Mouse (Mus musculus): ENCODE results near the gene U2surp. TPM values are rescaled to one million over a fixed set of nuclear protein-coding genes. Genes with fewer than 3 reads are reported as not detected.
A peak's percentile ranks its signal among the peaks of the same experiment; 100 is the strongest.

U2surp gene
- total RNA-seq (2018; cell fraction: chromatin; rRNA removed), result 100 to 1,000 TPM; 126 to 272 (median 197) TPM
- total RNA-seq (2018; cell fraction: cytosol; rRNA removed), result 10 to 100 TPM; 50.8 to 72.8 (median 64.3) TPM
- total RNA-seq (2018; cell fraction: nucleus; rRNA removed), result 100 to 1,000 TPM in 17 of 26 experiments, 10 to 100 TPM in 9; 80.9 to 217 (median 113) TPM
- polyA plus RNA-seq (2018), result 39.7 to 66.3 TPM (median 45.5 TPM) in 3 replicates

DNA sequence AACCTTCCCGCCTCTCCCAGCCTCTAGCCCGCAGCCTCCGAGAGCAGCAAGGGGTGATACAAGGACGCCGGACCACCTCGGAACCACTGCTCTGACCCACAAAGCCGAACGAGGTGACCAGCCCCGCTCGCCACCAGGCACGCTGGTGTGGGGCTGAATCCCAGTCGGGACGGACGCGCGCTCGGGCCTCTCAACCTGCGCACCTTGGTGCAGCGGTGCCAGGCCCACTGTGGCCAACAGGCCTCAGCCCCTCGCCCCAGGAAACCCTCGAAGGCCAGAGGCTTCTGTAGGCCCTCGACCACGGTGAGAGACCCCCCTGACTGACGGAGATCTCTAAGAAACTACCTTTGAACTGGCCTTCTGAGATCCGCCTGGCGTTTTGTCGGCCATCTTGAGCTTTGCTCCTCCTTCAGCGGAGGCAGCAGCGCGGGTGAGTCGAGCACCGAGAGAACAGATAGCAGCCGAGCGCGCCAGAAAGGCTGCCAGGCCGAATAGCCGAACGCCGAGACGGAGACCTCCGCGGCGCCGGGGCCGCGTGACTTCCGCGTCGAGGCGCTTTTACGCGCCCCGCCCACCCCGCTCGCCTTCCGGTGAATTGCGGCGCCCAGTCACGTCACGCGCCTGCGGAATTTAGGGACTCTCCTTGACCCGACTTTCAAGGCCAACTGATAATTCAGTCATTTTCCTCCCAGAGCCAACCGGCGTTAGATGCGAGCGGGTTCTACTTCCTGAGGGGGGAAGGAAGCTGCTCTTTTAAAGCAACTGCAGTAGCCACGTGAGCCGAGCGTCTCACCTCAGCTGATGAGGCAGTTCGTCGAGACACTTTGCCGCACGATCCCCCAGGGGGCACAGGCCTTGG is at the start of gene U2surp:
Gene U2surp (minus strand): TSS at position 525 of the 859 bp plus-strand sequence.
- under 1% methylated on average over 60 of the region's 74 CpGs for WGBS (ENCODE audit: missing documents)
- Histone ChIP-seq H3K4me3 (ENCODE audit: inconsistent target) (peak within 1 kb of the TSS; percentile 96), H3K36me3 (ENCODE audit: inconsistent target) (no peaks in the 10 kb centered on the region), H3K79me2 (ENCODE audit: inconsistent target) (peaks cover 55% of the 10 kb centered on the region), H3K27ac (peak within 1 kb of the TSS; percentile 88)

DNA sequence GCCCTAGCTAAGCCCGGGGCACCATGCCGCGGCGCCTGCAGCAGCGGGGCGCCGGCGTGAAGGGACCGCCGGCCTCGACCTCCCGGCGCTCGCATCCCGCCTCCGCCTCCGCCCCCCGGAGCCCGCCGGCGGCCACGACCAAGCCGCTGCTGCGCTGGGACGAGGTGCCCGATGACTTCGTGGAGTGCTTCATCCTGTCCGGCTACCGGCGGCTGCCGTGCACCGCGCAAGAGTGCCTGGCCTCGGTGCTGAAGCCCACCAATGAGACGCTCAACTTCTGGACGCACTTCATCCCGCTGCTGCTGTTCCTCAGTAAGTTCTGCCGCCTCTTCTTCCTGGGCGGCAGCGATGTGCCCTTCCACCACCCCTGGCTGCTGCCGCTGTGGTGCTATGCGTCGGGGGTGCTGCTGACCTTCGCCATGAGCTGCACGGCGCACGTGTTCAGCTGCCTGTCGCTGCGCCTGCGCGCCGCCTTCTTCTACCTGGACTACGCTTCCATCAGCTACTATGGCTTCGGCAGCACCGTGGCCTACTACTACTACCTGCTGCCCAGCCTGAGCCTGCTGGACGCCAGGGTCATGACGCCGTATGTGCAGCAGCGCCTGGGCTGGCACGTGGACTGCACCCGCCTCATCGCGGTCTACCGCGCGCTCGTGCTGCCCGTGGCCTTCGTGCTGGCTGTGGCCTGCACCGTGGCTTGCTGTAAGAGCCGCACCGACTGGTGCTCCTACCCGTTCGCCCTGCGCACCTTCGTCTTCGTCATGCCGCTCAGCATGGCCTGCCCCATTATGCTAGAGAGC is 48.3 kb upstream of the U2surp start:
- WGBS (ENCODE audit: missing documents), result 16% methylated on average over 66 of the region's 78 CpGs
- Histone ChIP-seq H3K27ac (no peak overlapping the region), H3K4me3 (ENCODE audit: inconsistent target) (no peak overlapping the region)

DNA sequence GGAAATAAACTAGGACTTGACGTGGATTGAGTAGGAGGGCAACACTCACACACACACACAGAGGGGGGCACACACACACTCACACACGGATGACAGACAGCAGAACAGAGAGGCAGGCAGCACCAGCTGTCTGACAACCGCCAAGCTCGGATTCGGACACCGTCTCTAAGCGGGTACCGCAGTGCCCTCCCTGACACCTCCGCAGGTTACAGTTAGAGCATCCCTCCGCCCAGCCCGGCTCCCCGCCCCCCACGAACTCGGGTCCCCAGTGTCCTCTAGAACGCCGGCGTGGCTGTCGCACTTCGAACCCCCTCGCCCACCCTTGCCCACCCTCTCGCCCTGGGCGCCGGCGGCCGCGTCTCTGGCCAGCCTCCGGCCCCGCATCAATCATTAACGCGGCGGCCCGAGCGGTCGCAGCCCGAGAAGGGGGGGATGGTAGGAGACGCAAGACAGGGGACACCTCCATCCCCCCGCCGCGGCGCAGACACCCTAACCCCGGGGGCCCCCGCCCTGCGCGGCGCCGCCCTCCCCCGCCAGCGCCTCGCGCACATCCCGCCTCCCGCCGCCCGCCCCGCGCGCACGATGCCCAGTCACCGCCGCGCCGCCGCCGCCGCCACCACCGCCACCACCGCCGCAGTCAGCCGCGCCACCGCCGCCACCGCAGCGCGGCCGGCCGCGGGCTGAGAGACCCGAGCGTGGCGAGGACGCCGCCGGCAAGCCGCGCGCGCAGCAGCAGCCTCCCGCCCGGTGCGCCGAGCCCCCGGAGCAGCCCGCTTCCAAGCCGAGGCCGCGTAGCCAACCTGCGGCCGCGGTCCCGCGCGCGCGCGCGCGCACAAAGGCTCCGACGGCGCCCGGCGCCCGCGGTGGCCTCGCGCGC is 47.5 kb upstream of the U2surp start, which contains the start of gene Paqr9:
Gene Paqr9 (plus strand): TSS at position 599 of the 877 bp plus-strand sequence.
- H3K79me2 ChIP-seq (ENCODE audit: inconsistent target), result no peaks in the 10 kb centered on the region
- H3K36me3 ChIP-seq (ENCODE audit: inconsistent target), result no peaks in the 10 kb centered on the region
- H3K4me3 ChIP-seq (ENCODE audit: inconsistent target), result no peak within 1 kb of the TSS
- H3K27ac ChIP-seq, result no peak within 1 kb of the TSS
- 1% methylated on average over 53 of the region's 118 CpGs for WGBS (ENCODE audit: missing documents)

More for the DNA sequence above, 48.3 kb upstream of the U2surp start:
- Histone ChIP-seq H3K79me2 (ENCODE audit: inconsistent target) (no peaks in the 10 kb centered on the region), H3K36me3 (ENCODE audit: inconsistent target) (no peaks in the 10 kb centered on the region)

DNA sequence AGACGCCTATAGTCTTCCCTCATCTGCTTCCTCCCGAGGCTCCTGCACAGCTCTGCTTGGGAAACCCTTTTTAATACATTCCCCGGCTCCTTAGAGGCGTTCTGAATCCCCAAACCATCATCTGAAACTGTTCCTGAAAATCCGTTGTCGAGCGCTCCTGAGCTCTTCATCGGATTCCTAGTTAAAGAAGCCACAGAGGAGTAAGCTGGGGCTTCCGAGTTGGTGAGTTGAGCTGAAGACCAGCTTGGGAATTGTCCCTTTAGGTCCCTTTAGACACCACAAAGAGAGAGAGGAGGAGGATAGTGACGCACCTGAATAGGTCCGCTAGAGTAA is 46.9 kb upstream of the U2surp start:
- Histone ChIP-seq H3K36me3 (ENCODE audit: inconsistent target) (no peaks in the 10 kb centered on the region), H3K79me2 (ENCODE audit: inconsistent target) (no peaks in the 10 kb centered on the region), H3K4me3 (ENCODE audit: inconsistent target) (no peak overlapping the region), H3K27ac (no peak overlapping the region)
- 29% methylated on average over 11 of the region's 11 CpGs for WGBS (ENCODE audit: missing documents)

DNA sequence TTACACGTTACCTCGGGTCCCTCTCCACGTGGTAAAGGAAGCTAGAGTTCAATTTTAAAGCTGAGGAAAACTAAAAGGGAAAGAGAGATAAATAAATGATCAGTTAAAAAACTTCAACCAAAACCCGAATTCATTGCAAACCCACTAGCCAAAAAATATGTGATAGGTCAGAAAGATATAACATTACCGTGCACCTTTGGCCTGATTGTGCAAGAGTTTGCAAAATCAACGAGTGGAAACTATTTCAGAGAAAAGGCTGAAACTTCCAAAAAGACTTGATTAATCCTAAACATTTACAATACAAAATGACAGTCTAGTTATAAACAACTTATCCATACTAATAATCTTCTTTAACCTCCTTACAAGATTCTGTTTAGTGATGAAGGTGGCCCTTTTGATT is 45.9 kb upstream of the U2surp start:
- Histone ChIP-seq H3K36me3 (ENCODE audit: inconsistent target) (no peaks in the 10 kb centered on the region), H3K27ac (no peak overlapping the region), H3K79me2 (ENCODE audit: inconsistent target) (no peaks in the 10 kb centered on the region), H3K4me3 (ENCODE audit: inconsistent target) (no peak overlapping the region)
- 48% methylated on average over 6 of the region's 6 CpGs for WGBS (ENCODE audit: missing documents)

DNA sequence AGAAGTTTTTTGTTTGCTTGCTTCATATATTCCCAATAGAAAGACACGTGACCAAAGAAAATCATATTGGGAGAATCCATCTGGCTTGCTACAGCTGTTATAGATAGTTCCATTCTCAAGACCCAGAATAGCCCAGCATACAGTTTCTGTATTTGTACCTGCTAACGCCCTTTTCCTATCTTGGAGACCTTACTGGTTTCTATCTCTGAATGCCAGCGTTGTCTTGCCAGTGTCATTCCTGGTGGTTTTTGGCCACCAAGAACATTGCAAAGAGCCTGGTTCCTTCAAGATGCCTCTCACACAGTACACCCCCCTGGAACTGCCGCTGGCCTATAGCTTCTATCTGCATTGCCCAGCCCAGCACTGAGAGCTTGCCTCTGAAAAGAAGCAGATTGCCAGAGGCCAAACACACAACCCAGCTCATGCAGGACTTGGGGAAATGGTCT is 44.3 kb upstream of the U2surp start:
- H3K79me2 ChIP-seq (ENCODE audit: inconsistent target), result no peaks in the 10 kb centered on the region
- WGBS (ENCODE audit: missing documents), result 94% methylated on average over 4 of the region's 4 CpGs
- no peak overlapping the region for H3K4me3 ChIP-seq (ENCODE audit: inconsistent target)
- H3K27ac ChIP-seq, result no peak overlapping the region
- no peaks in the 10 kb centered on the region for H3K36me3 ChIP-seq (ENCODE audit: inconsistent target)

DNA sequence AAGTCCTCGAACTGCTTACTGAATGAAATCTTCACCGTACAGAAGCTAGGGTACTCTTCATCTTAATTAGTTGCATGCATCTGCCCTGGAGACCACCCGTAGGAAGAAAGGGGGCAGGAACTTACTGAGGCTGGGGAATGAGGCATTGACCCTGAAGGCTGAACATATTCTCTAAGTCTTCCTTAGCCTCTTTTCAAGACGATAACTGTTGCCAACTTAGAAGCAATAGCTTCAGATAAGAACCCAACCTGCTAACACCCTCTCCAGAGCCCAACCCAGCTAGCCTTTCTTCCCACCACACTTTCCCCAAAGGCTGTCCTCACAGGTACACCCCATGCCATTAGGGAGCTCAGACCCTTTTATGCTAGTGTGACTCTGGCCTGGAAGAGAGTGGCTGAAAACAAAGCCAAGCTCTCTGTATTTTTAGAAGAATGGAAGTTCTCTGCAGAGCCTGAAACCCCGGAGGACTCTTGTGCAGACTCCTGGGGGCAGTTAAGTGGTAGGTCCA is 43.5 kb upstream of the U2surp start:
- Histone ChIP-seq H3K36me3 (ENCODE audit: inconsistent target) (no peaks in the 10 kb centered on the region), H3K27ac (no peak overlapping the region), H3K4me3 (ENCODE audit: inconsistent target) (no peak overlapping the region), H3K79me2 (ENCODE audit: inconsistent target) (no peaks in the 10 kb centered on the region)
- 87% methylated on average over 5 of the region's 5 CpGs for WGBS (ENCODE audit: missing documents)

DNA sequence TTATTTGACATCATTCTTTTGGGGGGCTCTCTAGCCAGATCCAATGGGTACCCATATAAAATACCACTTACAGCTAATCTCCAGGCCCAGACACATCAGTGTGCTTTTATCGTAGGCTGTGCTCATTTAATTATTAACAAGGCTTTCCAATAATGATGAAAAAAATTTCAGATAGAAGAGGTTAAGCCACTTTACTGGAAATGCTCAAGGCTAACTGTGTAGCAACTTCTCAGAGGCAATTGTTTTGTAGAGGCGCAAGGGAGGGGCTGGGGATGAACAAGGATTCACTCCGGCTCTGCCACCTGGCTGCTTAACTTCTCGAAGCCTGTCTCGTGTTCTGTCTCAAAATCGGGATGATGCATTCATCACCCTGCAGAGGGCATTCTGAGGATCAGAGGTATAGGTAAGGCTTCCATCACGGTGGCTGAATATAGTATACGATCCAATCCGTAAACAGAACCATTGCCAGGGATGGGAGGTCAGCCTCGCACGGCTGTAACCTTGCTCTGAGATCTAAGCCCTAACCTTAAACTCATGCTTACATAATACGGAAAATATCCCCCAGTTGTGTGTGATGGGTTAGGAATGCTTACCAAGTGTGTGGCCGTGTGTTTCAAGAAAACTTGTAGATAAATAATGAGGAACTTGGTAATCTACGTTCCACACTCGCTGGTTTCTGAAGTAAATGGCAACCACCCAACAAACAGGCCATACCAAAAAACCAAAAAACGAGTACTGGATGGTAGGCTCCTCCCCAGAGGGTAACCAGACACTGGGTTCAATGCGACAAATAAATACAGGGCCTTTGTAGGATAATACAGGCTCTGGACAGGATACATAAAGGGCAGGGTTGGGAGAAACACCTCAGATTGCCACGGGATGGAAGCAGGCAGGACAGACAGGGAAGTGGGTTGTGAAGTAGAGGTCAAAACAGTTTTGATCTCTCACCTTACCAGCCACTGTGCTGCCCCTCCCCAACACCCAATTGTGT is 42.7 kb upstream of the U2surp start:
- H3K79me2 ChIP-seq (ENCODE audit: inconsistent target), result no peaks in the 10 kb centered on the region
- WGBS (ENCODE audit: missing documents), result 42% methylated on average over 18 of the region's 18 CpGs
- no peak overlapping the region for H3K4me3 ChIP-seq (ENCODE audit: inconsistent target)
- no peak overlapping the region for H3K27ac ChIP-seq
- no peaks in the 10 kb centered on the region for H3K36me3 ChIP-seq (ENCODE audit: inconsistent target)

DNA sequence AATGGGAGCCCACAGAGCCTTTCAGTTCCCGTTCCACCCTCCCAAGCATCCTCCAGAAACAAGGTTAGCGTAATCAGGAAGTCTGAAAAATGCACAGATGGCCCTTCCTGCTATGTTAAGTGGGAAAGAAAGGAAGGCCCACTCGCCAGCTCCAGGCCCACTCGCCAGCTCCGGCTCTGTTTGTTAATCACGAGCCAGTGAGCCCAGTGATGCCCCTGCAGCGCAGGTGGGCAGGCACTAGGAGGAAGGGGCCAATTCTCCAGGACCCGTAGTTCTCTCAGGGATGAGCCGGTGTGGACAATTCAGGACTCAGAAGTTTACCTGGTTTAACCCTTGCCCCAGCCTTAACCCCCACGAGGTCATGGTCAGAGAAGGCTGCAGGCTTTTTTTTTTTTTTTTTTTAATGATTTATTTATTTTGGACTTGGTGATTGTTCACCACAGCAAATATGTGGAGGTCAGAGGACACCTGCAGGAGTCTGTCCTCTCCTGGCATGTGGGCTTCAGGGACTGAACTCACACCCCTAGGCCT is 40.4 kb upstream of the U2surp start:
- H3K36me3 ChIP-seq (ENCODE audit: inconsistent target), result no peaks in the 10 kb centered on the region
- no peaks in the 10 kb centered on the region for H3K79me2 ChIP-seq (ENCODE audit: inconsistent target)
- H3K4me3 ChIP-seq (ENCODE audit: inconsistent target), result no peak overlapping the region
- WGBS (ENCODE audit: missing documents), result 74% methylated on average over 10 of the region's 10 CpGs
- H3K27ac ChIP-seq, result no peak overlapping the region

DNA sequence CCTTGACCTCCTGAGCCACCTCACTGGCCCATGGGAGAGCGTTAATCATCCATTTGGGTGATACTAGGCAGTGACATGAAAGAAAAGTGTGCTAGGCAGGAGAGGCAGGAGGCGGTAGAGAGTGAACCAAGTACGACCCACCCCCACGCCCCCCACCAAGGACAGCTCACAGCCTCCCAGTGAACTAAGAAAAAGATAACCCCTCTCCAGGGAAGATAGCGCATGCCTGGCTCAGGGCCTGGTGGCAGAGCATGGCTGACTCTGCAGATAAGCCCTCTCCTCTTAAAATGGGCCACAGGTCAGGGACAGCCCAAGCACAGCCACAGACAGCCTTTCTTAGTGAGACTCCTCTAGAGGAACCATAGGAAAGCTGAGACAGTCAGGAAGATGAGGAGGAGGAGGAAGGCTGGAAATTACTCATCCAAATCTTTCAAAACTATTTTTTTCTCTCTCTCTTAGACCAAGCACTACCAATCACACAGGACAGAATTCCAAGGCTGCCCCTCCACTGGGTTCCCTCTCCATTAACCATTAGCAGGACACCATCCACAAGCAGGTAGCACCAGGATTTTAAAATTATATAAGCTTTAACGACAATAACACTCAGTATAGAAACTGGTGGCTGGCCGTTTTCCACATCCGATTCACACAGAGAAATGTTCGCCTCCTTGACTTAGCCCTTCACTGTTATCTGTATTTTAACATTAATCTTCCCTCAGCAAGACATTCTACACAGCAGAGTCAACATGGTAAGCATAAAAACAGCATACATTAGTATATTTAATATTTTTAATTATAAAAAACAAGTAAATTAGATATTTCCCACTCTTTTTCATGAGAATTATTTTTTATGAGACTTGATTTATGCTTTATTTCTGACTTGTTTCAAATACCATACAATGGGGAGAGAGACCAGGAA is 39.3 kb upstream of the U2surp start:
- H3K27ac ChIP-seq, result no peak overlapping the region
- H3K4me3 ChIP-seq (ENCODE audit: inconsistent target), result no peak overlapping the region
- no peaks in the 10 kb centered on the region for H3K36me3 ChIP-seq (ENCODE audit: inconsistent target)
- no peaks in the 10 kb centered on the region for H3K79me2 ChIP-seq (ENCODE audit: inconsistent target)
- whole genome bisulfite sequencing (ENCODE audit: missing documents), result 92% methylated on average over 9 of the region's 9 CpGs

DNA sequence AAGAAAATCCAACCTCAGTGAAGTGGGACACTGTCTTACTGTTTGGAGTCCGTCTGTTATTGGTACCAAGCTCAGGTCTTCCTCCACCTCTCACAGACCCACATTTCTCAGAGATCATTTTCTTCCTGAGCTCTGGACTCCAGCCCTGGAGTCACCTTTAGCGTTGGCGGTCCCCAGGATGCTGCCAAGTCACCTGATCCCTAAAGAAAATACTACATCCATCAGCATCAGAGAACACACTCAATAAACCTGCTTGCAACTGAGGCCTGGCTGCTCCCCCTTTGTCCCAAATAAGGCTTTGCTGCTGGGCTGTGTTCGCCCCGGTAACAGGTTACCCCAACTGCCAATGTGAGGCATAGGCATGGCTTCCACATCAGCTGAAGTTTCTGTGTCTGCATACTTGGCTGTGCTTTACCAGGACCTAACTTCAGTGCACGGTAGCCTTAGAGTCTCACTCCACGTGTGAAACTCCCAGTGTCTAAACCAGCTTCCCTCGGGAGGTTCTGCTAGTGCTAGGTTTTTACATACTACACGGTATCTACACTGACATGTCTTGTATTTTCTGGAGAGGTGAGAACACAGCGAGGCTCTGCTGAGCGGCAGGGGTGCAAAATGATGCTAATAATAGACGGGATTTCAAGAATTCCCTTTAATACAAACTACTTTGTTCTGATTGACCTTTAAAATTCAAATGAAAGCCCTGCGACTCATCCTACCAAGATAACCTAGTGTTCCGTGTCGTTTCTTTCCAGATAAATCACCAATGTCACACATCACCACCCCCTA is 38.0 kb upstream of the U2surp start:
- Histone ChIP-seq H3K27ac (no peak overlapping the region), H3K36me3 (ENCODE audit: inconsistent target) (no peaks in the 10 kb centered on the region), H3K4me3 (ENCODE audit: inconsistent target) (no peak overlapping the region), H3K79me2 (ENCODE audit: inconsistent target) (no peaks in the 10 kb centered on the region)
- 90% methylated on average over 15 of the region's 15 CpGs for WGBS (ENCODE audit: missing documents)

All from macrophage (primary cell).